Mouse (Mus musculus): ENCODE results near the gene Ero1l.

DNA sequence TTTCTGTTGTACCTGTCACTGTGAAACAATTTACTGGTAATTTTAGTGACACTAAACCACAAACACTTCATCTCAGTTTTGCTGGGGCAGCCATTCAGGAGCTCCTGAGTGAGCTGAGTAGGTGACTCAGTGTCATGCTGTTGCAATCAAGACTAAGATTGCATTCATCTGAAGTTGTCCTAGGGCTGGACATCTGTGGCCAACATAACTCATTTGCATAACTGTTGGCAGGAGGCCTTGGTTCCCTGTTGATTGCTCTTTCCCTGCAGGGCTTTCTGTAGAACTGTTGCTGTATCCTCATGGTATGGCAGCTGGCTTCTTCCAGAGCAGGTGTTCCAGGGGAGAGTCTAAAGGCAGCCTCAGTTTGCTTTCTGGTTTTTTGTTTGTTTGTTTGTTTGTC lies 6.9 kb upstream of the Ero1l start:
- TF ChIP-seq CTCF (IDR thresholded peaks at IDR 0.05; ENCODE audit: insufficient read depth, low read depth, low read length) (no peak), POLR2A (IDR thresholded peaks at IDR 0.05; ENCODE audit: insufficient read depth, low read depth, low read length) (no peak)
